Mouse (Mus musculus): Measurements from ENCODE around the gene Vps53.
"Not testable (repeated sequence)": the region's sequence is repeated elsewhere in the genome, so short reads cannot be mapped to it uniquely, and the experiment has no call there.

Gene Vps53

GRCm38 (mm10) chr11:76179495-76180145 is at the start of gene Vps53, which contains the start of gene Fam57a:
Vps53 (minus strand) TSS chr11:76179647.
Fam57a (plus strand) TSS chr11:76179671.
- peak; percentile 86 to 89 for DNase-seq (ENCODE audit: low spot score in 2 of 2)

- no peak for DNase-seq (ENCODE audit: low spot score in 2 of 2)
Observed at GRCm38 (mm10) chr11:76225051-76225450, 45.6 kb upstream of the Vps53 start.

DNA sequence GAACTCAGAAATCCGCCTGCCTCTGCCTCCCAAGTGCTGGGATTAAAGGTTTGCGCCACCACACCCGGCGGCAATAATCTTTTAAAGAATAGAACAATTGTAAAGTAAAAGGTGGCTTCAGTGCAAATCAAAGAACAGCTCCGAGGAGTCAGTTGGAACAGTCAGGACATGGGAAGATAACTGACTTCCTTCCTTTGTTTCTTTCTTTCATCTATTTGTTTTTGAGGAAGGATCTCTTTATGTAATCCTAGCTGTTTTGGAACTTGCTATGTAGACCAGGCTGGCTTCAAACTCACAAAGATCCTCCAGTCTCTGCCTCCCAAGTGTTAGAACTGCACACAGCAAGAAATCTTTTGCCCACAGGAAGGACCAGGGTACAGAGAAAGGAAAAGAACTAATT is 45.2 kb upstream of the Vps53 start:
- no peak for DNase-seq (ENCODE audit: low spot score in 2 of 2)

DNA sequence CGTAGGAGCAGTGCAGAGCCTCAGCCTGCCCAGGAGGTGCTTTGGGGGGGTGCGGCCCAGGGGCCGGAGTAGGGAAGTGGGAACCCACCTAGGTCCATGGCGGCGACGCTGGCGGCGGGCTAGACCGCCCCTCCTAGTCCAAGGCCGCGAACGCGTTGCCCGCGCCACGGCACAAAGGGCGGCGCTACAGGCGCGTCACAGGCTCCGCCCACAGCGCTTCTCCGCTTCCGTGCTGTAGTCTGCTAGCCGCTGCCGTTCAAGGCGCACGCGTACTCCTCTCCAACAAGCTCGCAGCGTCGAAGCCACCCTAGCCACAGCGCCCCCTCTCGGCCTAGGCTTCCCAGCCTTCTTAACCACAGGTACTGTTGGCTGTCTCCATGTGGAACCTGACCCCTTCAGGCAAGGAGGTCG is 37.9 kb upstream of the Vps53 start, which contains the start of the genes Dbil5 and Gemin4:
Gene Dbil5, plus strand, starts transcription at position 219 of the 411 bp plus-strand sequence.
Gene Gemin4, minus strand, starts transcription at position 275 of the 411 bp plus-strand sequence.
- peak; percentile 93 to 96 for DNase-seq (ENCODE audit: low spot score in 2 of 2)

- DNase-seq (ENCODE audit: low spot score in 2 of 2), result peak; percentile 46 to 48
Observed at GRCm38 (mm10) chr11:76216681-76217389, 37.4 kb upstream of the Vps53 start.

GRCm38 (mm10) chr11:76216049-76216540 is 36.6 kb upstream of the Vps53 start:
- DNase-seq (ENCODE audit: low spot score in 2 of 2), result no peak

DNA sequence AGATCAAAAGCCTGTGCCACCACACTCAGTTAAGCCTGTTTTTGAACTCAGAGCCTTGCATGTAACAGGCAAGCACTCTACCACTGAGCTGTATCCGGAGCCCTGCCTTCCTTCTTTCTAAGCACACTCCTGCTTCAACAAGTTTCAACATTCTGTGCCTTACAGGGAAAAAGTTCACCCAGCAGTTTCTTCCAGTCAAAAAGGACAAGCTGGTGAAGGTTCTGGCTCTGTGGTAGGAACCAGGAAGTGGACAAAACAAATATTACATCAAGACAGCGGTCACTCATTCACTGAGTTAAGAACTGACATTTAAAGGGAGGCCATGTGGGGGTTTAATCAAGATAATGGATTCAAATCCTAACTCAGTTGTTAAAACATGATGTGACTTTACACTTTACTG is 35.6 kb upstream of the Vps53 start:
- no peak for DNase-seq (ENCODE audit: low spot score in 2 of 2)

GRCm38 (mm10) chr11:76213841-76214240 is 34.4 kb upstream of the Vps53 start:
- no peak for DNase-seq (ENCODE audit: low spot score in 2 of 2)

DNA sequence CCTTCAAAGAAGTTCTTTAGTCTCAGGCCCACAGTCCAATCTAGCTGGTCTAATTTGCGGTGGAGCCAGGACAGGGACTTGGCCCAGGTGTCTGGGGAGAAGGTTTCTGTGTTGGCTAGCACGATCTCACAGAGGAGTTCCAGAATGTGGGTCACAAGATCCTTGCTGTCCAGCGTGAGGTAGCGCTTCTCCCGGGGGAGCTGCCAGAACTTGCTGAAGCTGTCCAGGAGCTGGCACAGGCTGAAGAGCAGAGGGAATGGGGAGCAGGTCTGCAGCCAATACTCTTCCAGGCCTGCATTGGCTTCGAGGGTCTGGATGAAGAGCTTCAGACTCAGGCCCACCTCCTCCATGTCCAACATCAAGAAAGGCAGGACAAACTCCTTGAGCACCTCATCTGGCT is 32.1 kb upstream of the Vps53 start:
- not testable (repeated sequence) for DNase-seq (ENCODE audit: low spot score in 2 of 2)

DNA sequence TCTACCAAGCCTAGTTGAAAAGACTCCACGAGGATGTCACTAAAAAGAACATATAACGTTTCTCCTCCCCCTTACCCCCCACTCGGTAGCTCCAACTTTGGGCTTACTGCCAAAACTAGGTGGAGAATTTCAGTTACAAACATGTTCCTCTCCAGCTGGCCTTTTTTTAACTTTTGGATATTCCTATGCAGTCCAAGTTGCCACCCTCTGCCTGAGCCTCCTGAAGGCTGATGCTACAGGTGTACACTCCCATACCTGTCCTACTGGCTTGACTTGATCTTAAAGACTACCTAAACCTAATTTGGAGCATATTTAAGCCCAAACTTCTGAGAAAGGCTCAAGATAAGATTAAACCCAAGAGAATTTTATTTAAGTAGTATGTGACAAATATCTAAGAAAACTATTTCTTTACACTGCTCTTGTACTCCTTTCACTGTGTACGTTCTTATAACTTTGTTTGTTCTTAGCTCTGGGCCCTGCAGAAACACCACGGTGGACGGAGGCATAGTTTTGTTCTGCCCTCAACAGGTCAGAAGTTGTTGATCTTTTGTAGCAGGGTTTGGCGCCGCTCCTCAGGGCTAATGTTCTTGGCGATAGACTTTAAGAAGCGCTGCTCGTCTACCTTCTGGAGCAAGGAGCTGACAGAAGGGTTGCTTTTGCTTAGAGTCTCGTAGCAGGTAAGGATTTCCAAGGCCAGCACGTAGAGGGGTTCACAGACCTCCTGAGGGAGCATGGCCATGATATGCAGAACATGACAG is 31.0 kb upstream of the Vps53 start:
- DNase-seq (ENCODE audit: low spot score in 2 of 2), result no peak

- DNase-seq (ENCODE audit: low spot score in 2 of 2), result no peak
Observed at GRCm38 (mm10) chr11:76206793-76207192, 27.3 kb upstream of the Vps53 start.

DNA sequence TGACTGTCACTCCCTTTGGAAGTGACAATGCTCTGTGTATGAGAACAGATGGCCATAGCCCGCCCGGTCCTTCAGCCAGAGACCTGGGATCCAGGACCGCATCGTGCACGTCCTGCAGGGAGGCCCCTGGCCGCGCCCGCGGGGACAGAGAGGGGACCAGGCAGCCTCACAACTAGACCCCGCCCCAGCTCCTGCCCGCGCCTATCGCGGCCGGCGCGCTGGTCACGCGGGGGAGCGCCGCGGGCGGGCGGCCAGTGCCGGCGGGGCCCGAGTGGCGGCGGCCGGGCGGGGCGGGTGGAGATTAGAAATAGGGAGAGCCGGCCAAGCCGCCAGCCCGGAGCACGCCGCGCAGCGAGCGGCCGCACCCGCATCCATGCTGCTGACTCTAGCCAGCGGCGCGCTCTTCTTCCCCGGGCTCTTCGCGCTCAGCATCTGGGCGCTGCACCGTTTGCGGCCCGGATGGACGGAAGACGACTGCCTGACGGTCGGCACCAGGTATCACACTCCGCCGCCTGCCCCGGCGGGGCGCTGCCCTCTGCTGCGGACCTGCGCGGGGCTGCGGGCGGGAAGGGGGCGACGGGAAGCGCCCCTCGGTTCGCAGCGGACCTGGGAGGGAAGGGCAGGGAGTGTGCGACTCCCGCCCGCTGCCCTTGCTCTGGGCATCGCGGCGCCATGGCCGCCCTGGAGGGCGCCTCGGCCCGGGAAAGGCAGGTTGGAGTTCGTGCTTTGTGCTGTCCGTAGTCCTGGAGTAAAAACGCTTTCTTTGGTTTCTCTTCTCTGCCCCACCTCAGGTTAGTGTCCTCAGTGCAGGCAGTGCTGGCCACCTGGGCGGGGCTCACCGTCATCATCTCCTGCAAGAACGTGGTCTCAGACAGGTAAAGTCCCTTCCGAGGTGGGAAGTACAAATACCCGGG is 22.6 kb upstream of the Vps53 start:
- DNase-seq (ENCODE audit: low spot score in 2 of 2), result peak; percentile 84 to 88

DNA sequence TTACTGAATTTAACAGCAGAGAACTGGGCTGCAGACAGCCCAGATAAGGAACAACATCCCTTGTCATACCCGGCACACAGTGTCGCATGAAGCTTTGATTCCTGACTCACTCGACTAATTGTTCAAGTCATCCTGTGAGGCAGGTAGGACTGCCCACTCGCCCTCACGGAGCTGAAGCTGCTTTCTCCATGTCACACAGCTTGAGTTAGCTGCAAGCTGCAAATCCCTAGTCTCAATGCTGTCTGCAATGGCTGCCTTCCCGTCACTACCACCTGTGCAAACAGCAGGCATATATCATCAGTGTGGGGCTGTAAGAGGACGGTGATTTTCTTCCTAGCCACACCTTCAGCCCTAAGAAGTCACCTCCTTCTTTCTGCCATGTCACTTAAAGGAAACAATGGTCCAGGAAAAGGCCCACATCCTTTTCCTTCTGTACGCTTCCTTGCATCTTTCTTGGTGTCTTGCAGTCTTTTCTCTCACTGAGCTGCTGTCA is 17.6 kb upstream of the Vps53 start:
- DNase-seq (ENCODE audit: low spot score in 2 of 2), result no peak

DNA sequence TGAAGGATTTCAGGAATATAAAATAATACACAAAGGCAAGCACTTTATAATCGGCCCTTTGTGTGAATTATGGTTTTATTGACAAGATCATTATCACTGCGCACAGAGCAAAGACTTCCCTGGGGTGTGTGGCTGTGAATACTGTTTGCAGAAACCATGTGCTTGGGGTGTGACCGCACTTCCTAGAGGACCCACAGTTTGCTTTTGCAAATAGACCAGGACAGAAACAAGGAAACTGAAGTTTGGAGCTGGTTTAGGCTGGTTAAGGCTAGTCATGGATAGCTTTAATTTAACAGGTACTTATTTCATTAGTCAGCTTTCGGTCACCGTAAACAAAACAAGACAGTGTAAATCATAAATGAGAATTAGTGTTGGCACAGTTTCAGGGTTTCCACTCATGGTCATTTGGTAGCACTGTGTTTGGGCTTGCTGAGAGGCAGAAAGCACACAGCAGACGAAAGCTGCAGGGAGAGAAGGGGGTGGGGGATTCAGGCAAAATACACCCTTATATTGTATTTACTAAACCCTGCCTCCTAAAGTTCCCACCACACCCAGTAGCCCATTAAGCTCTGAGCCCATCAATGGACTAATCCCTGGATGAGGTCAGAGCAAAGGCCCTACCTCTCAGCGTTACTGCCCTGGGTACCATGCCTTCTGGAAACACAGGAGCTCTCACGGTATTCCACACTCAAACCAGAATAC is 17.0 kb upstream of the Vps53 start:
- DNase-seq (ENCODE audit: low spot score in 2 of 2), result no peak

DNA sequence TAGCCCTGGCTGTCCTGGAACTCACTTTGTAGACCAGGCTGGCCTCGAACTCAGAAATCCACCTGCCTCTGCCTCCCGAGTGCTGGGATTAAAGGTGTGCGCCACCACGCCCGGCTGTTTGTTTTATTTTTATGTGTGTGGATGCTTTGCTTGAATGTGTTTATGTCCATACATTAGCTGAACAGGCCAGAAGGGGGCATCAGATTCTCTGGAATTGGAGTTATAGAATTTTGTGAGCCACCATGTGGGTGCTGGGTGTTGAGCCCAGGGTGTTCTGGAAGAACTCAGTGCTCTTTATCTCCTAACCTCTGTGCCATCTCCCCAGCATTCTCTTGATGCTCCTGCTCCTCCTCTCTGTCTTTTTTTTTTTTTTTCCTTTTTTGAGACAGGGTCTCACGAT is 7.5 kb upstream of the Vps53 start:
- DNase-seq (ENCODE audit: low spot score in 2 of 2), result no peak

GRCm38 (mm10) chr11:76183745-76184144 is 4.3 kb upstream of the Vps53 start:
- no peak for DNase-seq (ENCODE audit: low spot score in 2 of 2)

DNA sequence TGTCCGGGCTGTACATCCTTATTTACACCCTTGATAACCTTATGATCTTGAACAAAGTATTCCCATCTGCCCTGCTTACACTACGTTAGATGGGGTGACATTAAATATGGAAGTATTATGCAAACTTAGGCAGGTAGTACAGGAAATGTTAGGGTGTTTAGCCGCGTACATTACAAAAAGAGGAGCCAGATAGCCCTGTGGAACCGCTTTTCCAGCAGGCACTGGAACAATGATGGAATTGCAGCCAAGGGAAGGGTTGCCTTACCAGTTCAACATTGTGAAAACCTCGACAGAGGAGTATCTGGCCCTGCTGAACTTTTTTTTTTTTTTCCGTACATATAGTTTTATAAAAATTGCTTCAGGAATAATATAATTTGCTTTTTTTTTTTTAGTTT is 696 bp upstream of the Vps53 start:
- DNase-seq (ENCODE audit: low spot score in 2 of 2), result no peak

DNA sequence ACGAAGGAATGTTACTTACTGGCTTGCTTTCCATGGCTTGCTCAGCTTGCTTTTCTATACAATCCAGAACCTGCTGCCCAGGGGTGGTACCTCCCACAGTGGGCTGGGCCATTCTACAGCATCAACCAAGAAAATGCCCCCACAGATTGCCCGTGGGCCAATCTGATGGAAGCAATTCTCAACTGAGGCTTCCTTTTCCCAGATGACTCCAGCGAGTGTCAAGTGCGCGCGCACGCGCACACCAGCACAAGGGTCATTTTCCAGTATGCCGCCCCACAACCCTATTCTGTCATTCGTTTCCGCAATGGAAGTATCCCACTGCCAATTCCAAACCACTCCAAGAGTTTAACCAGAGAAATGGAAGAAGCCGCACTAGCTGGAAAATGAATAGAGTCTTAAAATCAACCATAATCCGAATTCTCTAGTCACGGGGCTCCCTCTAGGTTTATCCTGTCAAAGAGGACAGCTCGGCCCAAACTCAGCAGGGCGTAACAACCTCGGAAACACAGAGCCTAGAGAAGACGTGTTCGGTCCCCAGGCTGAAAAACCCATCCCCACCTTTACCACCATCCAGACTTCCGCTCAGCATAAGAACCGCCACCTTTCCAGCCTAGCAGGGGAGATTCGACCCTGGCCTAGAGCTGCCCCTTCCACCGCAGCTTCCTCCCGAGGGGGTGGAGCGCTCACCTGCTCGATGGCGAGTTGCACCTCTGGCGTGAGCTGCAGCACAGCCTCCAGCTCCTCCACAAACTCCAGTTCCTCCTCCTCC is 537 bp downstream of the Vps53 start:
- DNase-seq (ENCODE audit: low spot score in 2 of 2), result peak; percentile 17 to 21

GRCm38 (mm10) chr11:76170207-76170606 is 9.2 kb downstream of the Vps53 start:
- DNase-seq (ENCODE audit: low spot score in 2 of 2), result no peak

DNA sequence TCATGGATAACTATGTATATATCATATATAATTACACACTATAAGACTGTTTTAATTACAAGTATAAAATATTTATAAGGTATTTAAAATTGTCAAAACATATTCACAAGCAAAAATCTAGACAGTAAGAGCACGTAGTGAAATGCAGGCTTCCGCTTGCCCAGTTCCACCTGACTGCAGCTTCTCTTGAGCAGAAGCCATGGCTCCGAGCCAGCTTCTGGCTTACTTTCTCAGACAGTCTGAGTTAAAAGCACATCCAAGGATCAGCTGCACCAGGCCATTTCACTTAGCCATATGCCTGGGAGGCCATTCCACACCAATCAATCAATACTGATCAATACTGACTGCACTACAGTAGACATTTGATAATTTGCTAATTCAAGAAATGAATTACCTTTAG is 10.5 kb downstream of the Vps53 start:
- DNase-seq (ENCODE audit: low spot score in 2 of 2), result no peak

All from urinary bladder, postnatal 36 days (tissue).